Mouse (Mus musculus): ENCODE results near the gene Ptgir.

Ptgir gene

GRCm38 (mm10) chr7:16916342-16917265 lies 10.3 kb downstream of the Ptgir start:
- no peak for DNase-seq (ENCODE audit: low spot score in 2 of 2)

DNA sequence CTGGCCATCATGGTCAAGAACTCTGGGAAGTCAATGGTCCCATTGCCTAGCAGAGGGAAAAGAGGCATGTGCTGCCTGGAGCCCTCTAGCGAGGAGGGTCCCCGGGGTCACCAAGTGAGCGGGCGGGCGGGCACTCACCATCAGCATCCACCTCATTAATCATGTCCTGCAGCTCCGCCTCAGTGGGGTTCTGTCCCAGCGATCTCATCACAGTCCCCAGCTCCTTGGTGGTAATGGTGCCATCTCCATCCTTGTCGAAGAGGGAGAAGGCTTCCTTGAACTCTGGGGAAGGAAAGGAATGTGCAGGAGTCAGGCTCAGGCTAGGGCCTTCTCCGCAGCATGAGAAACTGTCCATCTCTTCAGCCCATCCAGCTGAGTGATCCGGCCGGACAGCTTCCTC lies 11.2 kb downstream of the Ptgir start:
- no peak for DNase-seq (ENCODE audit: low spot score in 2 of 2)

DNA sequence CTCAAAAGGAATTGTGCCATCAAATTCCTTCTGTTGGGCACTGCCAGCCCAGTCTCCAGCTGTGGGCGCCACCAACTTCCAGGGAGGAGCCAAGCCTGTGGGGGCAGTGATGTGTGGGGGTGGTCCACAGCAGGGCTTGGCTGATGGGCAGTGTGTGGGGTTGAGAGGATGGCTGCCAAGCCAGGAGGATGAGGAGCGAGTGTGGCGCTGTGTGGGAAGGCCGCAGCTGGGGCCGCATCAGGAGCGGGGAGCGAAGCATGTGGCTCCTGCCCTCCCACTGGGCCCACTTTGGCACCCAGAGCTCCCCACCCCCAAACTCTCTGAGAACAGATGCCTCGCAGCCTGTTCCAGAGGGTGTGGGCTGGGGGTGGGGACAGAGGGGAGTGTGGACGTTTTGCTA lies 11.7 kb downstream of the Ptgir start:
- DNase-seq (ENCODE audit: low spot score in 2 of 2): peak; percentile 80 to 82

GRCm38 (mm10) chr7:16918670-16919069 lies 12.4 kb downstream of the Ptgir start:
- no peak for DNase-seq (ENCODE audit: low spot score in 2 of 2)

DNA sequence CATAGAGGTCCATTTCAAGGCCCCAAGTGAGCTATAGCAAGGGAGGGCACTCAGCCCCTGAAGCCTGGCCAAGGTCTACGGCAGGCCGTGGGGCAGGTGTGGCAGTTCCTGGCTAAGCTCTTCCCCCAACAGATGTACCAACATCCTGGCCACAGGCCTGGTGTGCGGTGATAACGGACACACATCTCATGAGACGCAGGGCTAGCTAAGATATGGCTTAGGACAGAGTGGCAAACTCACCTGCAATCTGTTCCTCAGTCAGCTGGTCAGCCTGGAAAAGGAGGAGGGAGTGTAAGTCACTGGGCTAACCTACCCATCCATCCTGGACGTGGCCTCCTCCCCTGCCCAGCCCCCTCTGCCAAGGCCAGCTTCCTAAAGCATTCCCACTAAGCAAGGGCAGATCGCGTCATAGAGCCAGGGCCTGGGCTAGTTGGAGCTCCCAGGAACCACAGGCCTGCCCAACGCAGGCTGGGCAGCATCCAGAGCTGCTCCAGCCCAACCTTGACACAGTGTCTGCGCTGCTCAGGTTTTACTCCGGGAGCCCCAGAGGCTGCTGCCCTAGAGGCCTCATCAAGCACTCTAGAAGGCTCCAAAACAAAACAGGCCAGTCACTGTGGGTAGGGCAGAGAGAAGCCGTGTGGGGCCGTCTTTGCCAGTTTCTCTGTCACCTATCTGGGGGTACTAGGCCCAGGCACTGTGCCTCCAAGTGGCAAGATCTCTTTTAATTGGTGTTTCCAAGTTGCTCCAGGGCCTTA lies 13.3 kb downstream of the Ptgir start:
- DNase-seq (ENCODE audit: low spot score in 2 of 2): no peak

GRCm38 (mm10) chr7:16920150-16920579 lies 13.9 kb downstream of the Ptgir start:
- DNase-seq (ENCODE audit: low spot score in 2 of 2): no peak

- DNase-seq (ENCODE audit: low spot score in 2 of 2): no peak
Observed at GRCm38 (mm10) chr7:16920818-16921791, 14.8 kb downstream of the Ptgir start.

GRCm38 (mm10) chr7:16921881-16922335 lies 15.6 kb downstream of the Ptgir start:
- DNase-seq (ENCODE audit: low spot score in 2 of 2): no peak

DNA sequence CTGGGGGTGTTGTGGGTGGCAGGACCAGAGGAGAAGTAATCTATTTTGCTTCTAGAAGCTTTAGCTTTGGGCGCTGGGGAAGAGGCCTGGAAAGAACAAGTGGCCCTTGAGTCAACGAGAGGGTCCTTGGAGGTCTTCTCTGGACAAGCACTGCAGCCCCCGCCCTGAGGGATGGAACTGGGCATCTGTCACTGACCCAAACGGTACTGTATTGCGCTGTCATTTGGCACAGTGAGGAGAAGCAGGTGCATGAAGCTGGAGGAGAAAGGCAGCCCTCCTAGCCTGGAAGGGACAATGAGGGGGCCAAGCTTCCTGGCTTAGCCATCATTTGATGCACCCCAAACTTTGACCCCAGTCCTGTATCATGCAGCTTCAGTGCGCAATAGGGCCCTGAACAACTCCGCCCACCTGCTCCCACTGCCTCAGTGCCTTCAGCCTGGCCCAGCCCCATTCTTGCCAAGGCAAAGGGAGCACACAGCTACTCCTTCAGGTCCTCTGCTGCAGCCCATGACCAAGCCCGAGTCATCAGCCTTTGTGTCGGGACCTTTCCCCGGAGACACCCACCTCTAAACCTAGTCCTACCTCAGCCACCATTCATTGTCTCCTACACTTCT lies 16.2 kb downstream of the Ptgir start:
- DNase-seq (ENCODE audit: low spot score in 2 of 2): no peak

DNA sequence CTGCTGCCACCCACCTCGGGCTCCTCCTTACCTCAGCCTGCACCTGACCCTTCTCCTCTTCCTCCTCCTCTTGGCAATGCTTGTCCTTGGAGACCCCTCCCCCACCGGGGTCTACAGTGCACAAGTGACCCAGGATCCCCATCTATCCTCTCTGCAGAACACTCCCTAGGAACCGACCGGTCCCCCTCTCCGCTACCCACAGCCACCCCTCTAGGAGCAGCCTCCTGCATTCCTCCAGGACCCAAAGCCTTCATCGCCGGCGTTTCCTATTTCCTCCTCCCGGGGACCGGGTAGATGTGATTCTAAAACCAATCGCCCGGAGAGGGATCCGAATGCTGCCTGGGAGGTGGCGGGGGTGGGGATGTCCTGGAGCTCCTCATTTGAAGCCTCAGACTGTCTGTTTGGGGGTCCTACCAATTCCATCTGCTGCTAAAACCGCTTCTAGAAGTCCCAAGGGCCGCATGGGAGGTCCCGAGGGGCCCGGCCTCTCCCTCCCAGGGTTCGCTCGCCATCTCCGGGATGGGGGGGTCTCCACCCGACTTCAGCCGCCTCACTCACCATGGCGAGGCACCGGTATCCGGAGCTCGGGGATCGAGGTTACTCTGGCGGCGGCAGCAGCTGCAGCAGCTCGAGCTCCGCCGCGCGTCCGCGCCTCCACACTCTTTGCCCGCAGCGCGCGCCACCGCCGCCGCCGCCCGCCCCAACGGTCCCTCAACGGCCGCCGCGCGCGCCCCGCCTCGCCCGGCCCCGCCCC lies 17.2 kb downstream of the Ptgir start:
- no peak for DNase-seq (ENCODE audit: low spot score in 2 of 2)

GRCm38 (mm10) chr7:16924037-16924834 lies 17.9 kb downstream of the Ptgir start, which contains the start of gene Calm3:
Gene Calm3 (minus strand): TSS chr7:16924114.
- peak; percentile 99 to 100 for DNase-seq (ENCODE audit: low spot score in 2 of 2)

- no peak for DNase-seq (ENCODE audit: low spot score in 2 of 2)
Observed at GRCm38 (mm10) chr7:16928341-16928740, 22.1 kb downstream of the Ptgir start.

DNA sequence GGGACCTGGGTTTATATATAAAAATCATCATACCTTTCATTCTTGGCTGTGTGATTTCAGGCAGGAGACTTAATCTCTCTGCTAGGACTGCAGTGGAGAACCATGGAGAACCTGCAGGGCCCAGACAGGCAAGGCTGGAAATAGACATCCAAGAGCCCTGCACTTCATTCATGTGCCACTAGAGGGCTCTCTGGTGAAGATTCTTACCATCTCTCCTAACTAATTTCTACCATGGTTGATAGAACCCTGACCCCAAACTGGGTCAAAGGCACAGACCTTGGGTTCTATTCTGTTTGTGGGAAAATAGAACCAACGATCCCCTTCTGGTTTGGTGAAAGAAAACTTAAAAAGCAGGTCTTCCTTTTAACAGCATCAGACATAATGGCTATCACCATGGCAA lies 24.6 kb downstream of the Ptgir start:
- DNase-seq (ENCODE audit: low spot score in 2 of 2): peak; percentile 83 to 91

- peak; percentile 94 to 97 for DNase-seq (ENCODE audit: low spot score in 2 of 2)
Observed at GRCm38 (mm10) chr7:16931968-16932627, 25.8 kb downstream of the Ptgir start.

DNA sequence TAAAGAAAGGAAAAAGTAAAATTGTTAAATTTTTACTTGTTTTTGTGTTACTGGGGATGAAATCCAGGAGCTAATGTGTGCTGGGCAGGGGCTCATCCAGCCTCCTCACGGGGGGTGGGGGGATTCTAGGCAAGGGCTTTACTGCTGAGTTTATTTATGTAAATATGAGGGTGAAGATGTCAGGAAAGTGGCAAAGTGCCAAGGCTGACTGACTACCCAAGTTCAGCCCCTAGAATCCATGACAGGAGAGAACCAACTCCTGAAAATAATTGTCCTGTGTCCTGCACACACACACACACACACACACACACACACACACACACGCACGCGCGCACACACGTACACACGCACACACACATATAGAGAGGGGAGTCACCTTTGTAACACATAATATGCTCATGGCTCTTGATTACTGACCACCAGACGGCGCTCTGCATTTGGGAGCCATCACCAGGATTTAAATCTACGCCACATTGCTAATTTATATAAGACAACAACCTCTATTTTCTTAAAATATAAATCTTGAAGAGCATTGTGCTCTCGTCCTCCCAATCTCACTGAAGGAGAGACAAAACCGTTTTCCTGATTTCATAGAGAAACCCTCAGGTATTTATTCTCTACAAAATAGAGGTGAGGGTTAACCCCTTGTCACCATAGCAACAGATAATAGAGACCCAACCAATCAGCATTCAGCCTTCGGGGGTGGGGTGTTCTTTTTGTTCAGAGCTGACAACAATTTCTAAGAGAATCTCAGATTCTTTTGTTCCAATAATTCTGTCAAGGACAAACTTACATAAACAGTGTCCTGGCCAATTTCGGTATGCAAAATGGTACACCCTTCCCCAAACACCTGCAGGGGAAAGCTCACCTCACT lies 26.7 kb downstream of the Ptgir start:
- peak in 1 of 2 experiments; percentile 72 for DNase-seq (ENCODE audit: low spot score in 2 of 2)

- no peak for DNase-seq (ENCODE audit: low spot score in 2 of 2)
Observed at GRCm38 (mm10) chr7:16937312-16937711, 31.0 kb downstream of the Ptgir start.

- DNase-seq (ENCODE audit: low spot score in 2 of 2): peak in 1 of 2 experiments; percentile 65
Observed at GRCm38 (mm10) chr7:16938117-16938791, 32.0 kb downstream of the Ptgir start.

Measured in right cerebral cortex, adult 2 months (tissue).